Mouse (Mus musculus) midbrain, embryonic 16.5 days (tissue): Measurements from ENCODE around the gene Dolpp1. TPM values are rescaled to one million over a fixed set of nuclear protein-coding genes. Genes with fewer than 3 reads are reported as not detected.

Source experiments
- ATAC-seq: fragments of 200-750 bp; cut with Nextera tagmentation; 2 replicates; pipeline ENCODE4 v1.8.0; 2017; ENCODE audit warnings: moderate TSS enrichment
- H3K27ac ChIP-seq: fragments of 300-500 bp; sonication (generic); 2 replicates; pipeline ENCODE4 v1.5.1; 2014; ENCODE audit warnings: mild to moderate bottlenecking, low read length, mixed read lengths
- H3K27me3 ChIP-seq: fragments of 300-500 bp; sonication (generic); 2 replicates; pipeline ENCODE4 v1.6.1; 2014; ENCODE audit warnings: low read depth, low read length, mixed read lengths; ENCODE audit not compliant: control insufficient read depth, insufficient read depth
- H3K36me3 ChIP-seq: fragments of 300-500 bp; sonication (generic); 2 replicates; pipeline ENCODE4 v1.6.1; 2014; ENCODE audit warnings: mild to moderate bottlenecking, low read length, moderate library complexity, mixed read lengths; ENCODE audit not compliant: control insufficient read depth, insufficient read depth
- H3K4me1 ChIP-seq: fragments of 300-500 bp; sonication (generic); 2 replicates; pipeline ENCODE4 v1.6.1; 2014; ENCODE audit warnings: mild to moderate bottlenecking, low read length, mixed read lengths; ENCODE audit not compliant: control insufficient read depth, insufficient read depth
- H3K4me2 ChIP-seq: fragments of 300-500 bp; sonication (generic); 2 replicates; pipeline ENCODE4 v1.6.1; 2014; ENCODE audit warnings: mild to moderate bottlenecking, low read length, mixed read lengths
- H3K4me3 ChIP-seq: fragments of 300-500 bp; sonication (generic); 2 replicates; pipeline ENCODE4 v1.5.1; 2014; ENCODE audit warnings: low read depth, mild to moderate bottlenecking, low read length, moderate library complexity, mixed read lengths
- H3K9ac ChIP-seq: fragments of 300-500 bp; sonication (generic); 2 replicates; pipeline ENCODE4 v1.6.1; 2014; ENCODE audit warnings: low read depth, low read length, mixed read lengths
- H3K9me3 ChIP-seq: fragments of 300-500 bp; sonication (generic); replicated peaks from 2 replicates; pipeline ENCODE4 v1.6.1; 2014; ENCODE audit warnings: mild to moderate bottlenecking, low read length, mixed read lengths; ENCODE audit not compliant: control insufficient read depth, poor library complexity, severe bottlenecking
- WGBS: fragments of 180-500 bp; shearing (Covaris S2); extraction: QIAGEN DNeasy Blood & Tissue Kit; methylation state at CpG from one replicate; pipeline ENCODE4 v1.1.7; 2014; 5-methylcytosine and 5-hydroxymethylcytosine counted together
- polyA plus RNA-seq: library from polyadenylated mRNA; unstranded; fragments of >200 nt; fragmentation: Nextera tagmentation; extraction: Ambion mirVana; gene quantifications from 2 replicates; pipeline ENCODE4 v1.2.1, GENCODE M21; 2015

Gene Dolpp1
- polyA plus RNA-seq, 1 experiment from 2014 or later: 67.8 TPM

GRCm38 (mm10) chr2:30371544-30371943 is 20.5 kb upstream of the Dolpp1 start:
- Histone ChIP-seq H3K27me3 (no peaks in the 10 kb centered on the region), H3K27ac (no peak overlapping the region), H3K4me1 (no peaks in the 10 kb centered on the region), H3K9ac (no peak overlapping the region), H3K9me3 (no peaks in the 10 kb centered on the region), H3K4me3 (no peak overlapping the region), H3K4me2 (no peak overlapping the region), H3K36me3 (peaks cover 55% of the 10 kb centered on the region)
- ATAC-seq: no peak
- 95% methylated on average over 8 of the region's 8 CpGs for WGBS

GRCm38 (mm10) chr2:30372726-30373125 is 19.3 kb upstream of the Dolpp1 start:
- no peak overlapping the region for H3K27ac ChIP-seq
- no peaks in the 10 kb centered on the region for H3K4me1 ChIP-seq
- peaks cover 60% of the 10 kb centered on the region for H3K36me3 ChIP-seq
- no peak overlapping the region for H3K4me3 ChIP-seq
- ATAC-seq: no peak
- WGBS: 97% methylated on average over 5 of the region's 5 CpGs
- no peaks in the 10 kb centered on the region for H3K27me3 ChIP-seq
- no peak overlapping the region for H3K9ac ChIP-seq
- H3K4me2 ChIP-seq: no peak overlapping the region
- no peaks in the 10 kb centered on the region for H3K9me3 ChIP-seq

GRCm38 (mm10) chr2:30375893-30376292 is 16.2 kb upstream of the Dolpp1 start:
- WGBS: 96% methylated on average over 10 of the region's 10 CpGs
- H3K27ac ChIP-seq: no peak overlapping the region
- no peak overlapping the region for H3K4me2 ChIP-seq
- H3K4me3 ChIP-seq: no peak overlapping the region
- ATAC-seq: no peak
- peaks cover 47% of the 10 kb centered on the region for H3K36me3 ChIP-seq
- no peaks in the 10 kb centered on the region for H3K4me1 ChIP-seq
- no peaks in the 10 kb centered on the region for H3K27me3 ChIP-seq
- H3K9ac ChIP-seq: no peak overlapping the region
- H3K9me3 ChIP-seq: no peaks in the 10 kb centered on the region

- no peaks in the 10 kb centered on the region for H3K27me3 ChIP-seq
- H3K4me3 ChIP-seq: no peak overlapping the region
- no peak for ATAC-seq
- H3K4me2 ChIP-seq: no peak overlapping the region
- no peak overlapping the region for H3K27ac ChIP-seq
- WGBS: 93% methylated on average over 5 of the region's 5 CpGs
- no peaks in the 10 kb centered on the region for H3K4me1 ChIP-seq
- H3K9ac ChIP-seq: no peak overlapping the region
- H3K9me3 ChIP-seq: no peaks in the 10 kb centered on the region
- peaks cover 48% of the 10 kb centered on the region for H3K36me3 ChIP-seq
Measured at GRCm38 (mm10) chr2:30377721-30378120, 14.3 kb upstream of the Dolpp1 start.

GRCm38 (mm10) chr2:30379307-30379706 is 12.7 kb upstream of the Dolpp1 start:
- Histone ChIP-seq H3K27ac (no peak overlapping the region), H3K27me3 (no peaks in the 10 kb centered on the region), H3K9me3 (no peaks in the 10 kb centered on the region), H3K4me2 (no peak overlapping the region), H3K4me1 (no peaks in the 10 kb centered on the region), H3K9ac (no peak overlapping the region), H3K36me3 (peaks cover 41% of the 10 kb centered on the region), H3K4me3 (no peak overlapping the region)
- WGBS: 92% methylated on average over 7 of the region's 7 CpGs
- ATAC-seq: no peak

GRCm38 (mm10) chr2:30380564-30381376 is 11.3 kb upstream of the Dolpp1 start:
- Histone ChIP-seq H3K4me2 (no peak overlapping the region), H3K9me3 (no peaks in the 10 kb centered on the region), H3K27me3 (no peaks in the 10 kb centered on the region), H3K4me3 (no peak overlapping the region), H3K36me3 (peaks cover 42% of the 10 kb centered on the region), H3K9ac (no peak overlapping the region), H3K4me1 (no peaks in the 10 kb centered on the region), H3K27ac (no peak overlapping the region)
- 93% methylated on average over 10 of the region's 10 CpGs for WGBS
- ATAC-seq: no peak

GRCm38 (mm10) chr2:30381377-30381725 is 10.7 kb upstream of the Dolpp1 start:
- no peak overlapping the region for H3K9ac ChIP-seq
- H3K9me3 ChIP-seq: no peaks in the 10 kb centered on the region
- no peaks in the 10 kb centered on the region for H3K4me1 ChIP-seq
- no peaks in the 10 kb centered on the region for H3K27me3 ChIP-seq
- 96% methylated on average over 4 of the region's 4 CpGs for WGBS
- no peak overlapping the region for H3K4me2 ChIP-seq
- no peak overlapping the region for H3K27ac ChIP-seq
- peaks cover 36% of the 10 kb centered on the region for H3K36me3 ChIP-seq
- ATAC-seq: no peak
- H3K4me3 ChIP-seq: no peak overlapping the region

- Histone ChIP-seq H3K27me3 (no peaks in the 10 kb centered on the region), H3K27ac (no peak overlapping the region), H3K36me3 (peaks cover 20% of the 10 kb centered on the region), H3K9me3 (no peaks in the 10 kb centered on the region), H3K4me3 (no peak overlapping the region), H3K9ac (no peak overlapping the region), H3K4me1 (no peaks in the 10 kb centered on the region), H3K4me2 (no peak overlapping the region)
- 90% methylated on average over 5 of the region's 5 CpGs for WGBS
- ATAC-seq: no peak
Measured at GRCm38 (mm10) chr2:30384814-30385213, 7.2 kb upstream of the Dolpp1 start.

- no peak overlapping the region for H3K4me2 ChIP-seq
- H3K27me3 ChIP-seq: no peaks in the 10 kb centered on the region
- WGBS: 90% methylated on average over 4 of the region's 4 CpGs
- H3K27ac ChIP-seq: no peak overlapping the region
- no peak overlapping the region for H3K4me3 ChIP-seq
- no peaks in the 10 kb centered on the region for H3K4me1 ChIP-seq
- H3K9ac ChIP-seq: no peak overlapping the region
- no peak for ATAC-seq
- no peaks in the 10 kb centered on the region for H3K9me3 ChIP-seq
- peaks cover 16% of the 10 kb centered on the region for H3K36me3 ChIP-seq
Measured at GRCm38 (mm10) chr2:30385591-30385990, 6.5 kb upstream of the Dolpp1 start.
